Mouse (Mus musculus): Measurements from ENCODE around the gene Usp34.
"Not testable (repeated sequence)": the region's sequence is repeated elsewhere in the genome, so short reads cannot be mapped to it uniquely, and the experiment has no call there.

Usp34 gene

DNA sequence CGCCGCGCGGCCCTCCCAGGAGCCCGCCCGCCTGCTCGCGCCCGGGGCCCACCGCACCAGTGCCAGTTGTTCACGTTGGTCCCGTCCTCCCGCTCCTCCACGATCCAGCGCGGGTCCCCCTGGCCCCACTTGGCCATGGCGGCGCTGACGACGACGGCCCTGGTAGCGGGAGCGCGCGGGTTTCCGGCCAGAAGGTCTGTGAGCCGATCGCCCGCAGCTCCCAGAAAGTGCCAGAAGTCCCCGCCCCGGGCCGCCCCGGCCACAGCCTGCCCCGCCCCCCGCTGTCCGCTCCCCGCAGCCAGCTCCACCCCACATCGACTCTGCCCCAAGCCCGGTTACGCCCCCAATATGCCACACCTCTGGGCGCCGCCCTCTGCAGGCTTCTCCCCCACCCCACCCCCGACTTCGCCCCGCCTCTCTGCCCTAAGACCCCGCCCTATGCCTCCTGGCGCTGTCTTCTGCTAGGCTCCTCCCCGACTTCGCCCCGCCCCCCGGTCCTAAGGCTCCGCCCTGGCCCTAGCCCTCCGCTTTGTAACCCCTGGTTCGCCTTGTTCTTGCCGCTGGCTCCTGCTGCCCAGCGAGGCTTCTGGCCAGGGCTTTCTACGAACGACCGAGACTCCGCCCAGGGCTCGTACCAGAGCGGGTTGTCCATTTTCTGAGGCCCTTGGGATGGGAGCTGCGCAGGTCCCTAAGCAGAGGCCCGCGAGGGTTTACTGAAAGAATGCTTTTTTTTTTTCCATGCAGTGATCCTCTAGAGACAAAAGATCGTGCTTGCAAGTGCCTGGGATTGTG is 191.2 kb downstream of the Usp34 start, which contains the start of gene Ahsa2:
TSS of gene Ahsa2 (minus strand) at position 313 of the 792 bp plus-strand sequence.
- peak; percentile 94 for DNase-seq (ENCODE audit: low read depth, low spot score)

GRCm38 (mm10) chr11:23498609-23499008 is 191.9 kb downstream of the Usp34 start:
- DNase-seq (ENCODE audit: low read depth, low spot score), result peak; percentile 5

DNA sequence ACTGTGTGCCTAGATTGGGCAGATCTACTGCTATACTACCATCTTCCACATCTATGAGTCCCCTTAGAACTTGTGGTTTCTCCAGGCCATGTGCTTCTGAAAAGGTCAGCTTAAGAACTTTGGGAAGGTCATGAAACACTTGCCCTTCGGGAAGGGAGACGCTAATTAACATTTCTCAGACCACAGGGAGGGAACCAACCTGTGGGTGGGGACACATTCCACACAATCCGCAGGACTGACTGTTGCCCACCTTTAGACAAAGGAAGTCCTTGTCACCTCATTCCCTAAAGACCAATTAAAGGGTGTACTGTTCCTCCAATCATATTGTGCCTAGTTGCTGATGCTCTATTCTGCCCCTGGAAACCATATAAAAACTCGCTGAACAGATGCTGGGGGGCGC is 198.1 kb downstream of the Usp34 start:
- not testable (repeated sequence) for DNase-seq (ENCODE audit: low read depth, low spot score)

DNA sequence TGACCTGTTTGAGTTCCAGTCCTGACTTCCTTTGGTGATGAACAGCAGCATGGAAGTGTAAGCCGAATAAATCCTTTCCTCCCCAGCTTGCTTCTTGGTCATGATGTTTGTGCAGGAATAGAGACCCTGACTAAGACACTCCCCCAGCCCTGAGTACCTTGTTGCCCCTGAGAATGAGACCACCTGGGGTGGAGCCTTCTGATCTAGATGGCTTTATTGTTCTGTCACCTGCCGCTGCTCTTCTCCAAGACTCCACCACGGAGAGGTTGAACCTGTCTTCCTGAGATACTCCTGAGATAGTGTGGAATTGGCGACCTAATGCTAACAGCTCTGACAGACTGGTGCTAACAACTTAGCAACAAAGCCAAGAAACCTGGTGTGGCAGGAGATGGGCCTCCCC is 208.1 kb downstream of the Usp34 start:
- DNase-seq (ENCODE audit: low read depth, low spot score), result not testable (repeated sequence)

- DNase-seq (ENCODE audit: low read depth, low spot score), result no peak
These were observed 208.6 kb downstream of the Usp34 start for GRCm38 (mm10) chr11:23515315-23515714.

- DNase-seq (ENCODE audit: low read depth, low spot score), result no peak
These were observed 212.3 kb downstream of the Usp34 start for GRCm38 (mm10) chr11:23518981-23519380.

DNA sequence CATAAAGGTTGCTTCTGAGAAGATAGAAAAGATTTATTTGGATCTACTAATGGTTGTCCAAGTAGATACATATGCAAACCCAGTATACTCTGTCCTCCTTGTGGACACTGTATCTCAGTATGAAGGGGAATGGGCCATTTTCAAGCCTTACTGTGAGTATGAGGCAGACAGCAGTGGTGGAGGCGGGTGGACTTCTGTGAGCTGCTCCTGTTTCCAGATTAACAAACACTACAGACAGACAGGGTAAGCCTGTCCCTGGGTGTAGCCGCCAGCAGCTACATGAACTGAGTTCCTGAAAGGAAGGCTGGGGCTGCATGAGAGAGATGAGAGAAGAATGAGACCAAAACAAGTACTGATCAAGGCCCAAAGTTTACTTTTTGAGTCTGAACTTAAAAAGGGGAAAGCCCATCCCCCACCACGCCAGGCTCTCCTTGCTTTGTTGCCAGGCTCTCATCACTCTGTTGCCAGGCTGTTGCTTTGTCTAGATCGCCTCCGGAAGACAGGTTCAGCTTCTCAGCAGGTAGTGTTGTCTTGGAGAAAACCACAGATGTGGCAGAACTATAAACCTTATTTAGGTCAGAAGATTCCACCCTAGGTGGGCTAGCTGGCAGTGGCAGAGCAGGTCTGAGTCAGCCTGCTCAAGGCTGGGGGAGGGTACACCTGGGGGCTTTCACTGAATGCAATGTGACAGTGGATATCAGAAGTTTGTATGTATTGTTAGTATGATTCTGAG is 213.9 kb downstream of the Usp34 start, which contains the start of gene 1700093K21Rik:
TSS of gene 1700093K21Rik (minus strand) at position 683 of the 733 bp plus-strand sequence.
- no peak for DNase-seq (ENCODE audit: low read depth, low spot score)

DNA sequence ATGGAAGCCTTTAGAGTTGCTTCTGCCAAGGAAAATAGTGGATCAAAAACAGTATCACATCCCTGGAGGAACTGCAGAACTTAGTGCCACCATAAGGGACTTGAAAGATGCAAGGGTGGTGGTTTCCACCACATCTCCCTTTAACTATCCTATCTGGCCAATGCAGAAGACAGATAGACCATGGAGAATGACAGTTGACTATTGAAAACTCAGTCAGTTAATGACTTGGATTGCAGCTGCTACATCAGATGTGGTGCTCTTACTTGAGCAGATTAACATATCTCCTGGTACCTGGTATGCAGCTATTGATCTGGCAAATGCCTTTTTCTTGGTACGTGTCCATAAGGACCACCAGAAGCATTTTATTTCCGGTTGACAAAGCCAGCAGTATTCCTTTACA is 230.8 kb downstream of the Usp34 start:
- DNase-seq (ENCODE audit: low read depth, low spot score), result no peak
